Mouse (Mus musculus) midbrain, postnatal 0 days (tissue): ENCODE measurements around the gene 0610009B22Rik. TPM values are rescaled to one million over a fixed set of nuclear protein-coding genes. Genes with fewer than 3 reads are reported as not detected.

Experiments
- ATAC-seq: fragments of 200-750 bp; cut with Nextera tagmentation; 2 replicates; pipeline ENCODE4 v1.8.0; 2017; ENCODE audit warnings: moderate number of reproducible peaks, mild to moderate bottlenecking, moderate TSS enrichment, moderate library complexity; ENCODE audit not compliant: low FRiP score
- DNase-seq: peaks from one replicate; pipeline ENCODE4 v3.0.0-alpha.2; 2015; ENCODE audit warnings: low spot score
- H3K27ac ChIP-seq: fragments of 300-500 bp; sonication (generic); 2 replicates; pipeline ENCODE4 v1.5.1; 2014; ENCODE audit warnings: low read depth, mild to moderate bottlenecking, low read length, mixed read lengths
- H3K27me3 ChIP-seq: fragments of 300-500 bp; sonication (generic); 2 replicates; pipeline ENCODE4 v1.6.1; 2014; ENCODE audit warnings: low read length, control low read depth, mixed read lengths; ENCODE audit not compliant: insufficient read depth
- H3K36me3 ChIP-seq: fragments of 300-500 bp; sonication (generic); 2 replicates; pipeline ENCODE4 v1.6.1; 2014; ENCODE audit warnings: low read length, control low read depth, mixed read lengths; ENCODE audit not compliant: insufficient read depth
- H3K4me1 ChIP-seq: fragments of 300-500 bp; sonication (generic); 2 replicates; pipeline ENCODE4 v1.6.1; 2014; ENCODE audit warnings: mild to moderate bottlenecking, control low read depth, antibody characterized with exemption, low read length, mixed read lengths; ENCODE audit not compliant: insufficient read depth
- H3K4me2 ChIP-seq: fragments of 300-500 bp; sonication (generic); 2 replicates; pipeline ENCODE4 v1.6.1; 2014; ENCODE audit warnings: low read depth, mild to moderate bottlenecking, low read length, mixed read lengths; ENCODE audit not compliant: poor library complexity, severe bottlenecking
- H3K4me3 ChIP-seq: fragments of 300-500 bp; sonication (generic); 2 replicates; pipeline ENCODE4 v1.5.1; 2014; ENCODE audit warnings: low read depth, mild to moderate bottlenecking, low read length, moderate library complexity
- H3K9ac ChIP-seq: fragments of 300-500 bp; sonication (generic); replicated peaks from 2 replicates; pipeline ENCODE4 v1.6.1; 2014; ENCODE audit warnings: mild to moderate bottlenecking, low read length, moderate library complexity, mixed read lengths; ENCODE audit not compliant: poor library complexity, severe bottlenecking
- H3K9me3 ChIP-seq: fragments of 300-500 bp; sonication (generic); 2 replicates; pipeline ENCODE4 v1.6.1; 2016; ENCODE audit warnings: low read length, control low read depth
- CTCF ChIP-seq: IDR thresholded peaks from 2 replicates; pipeline ENCODE4 v1.5.1; 2016; ENCODE audit warnings: antibody characterized with exemption, mild to moderate bottlenecking
- WGBS: fragments of 180-500 bp; shearing (Covaris S2); extraction: QIAGEN DNeasy Blood & Tissue Kit; methylation state at CpG from one replicate; pipeline ENCODE4 v1.1.7; 2014; 5-methylcytosine and 5-hydroxymethylcytosine counted together
- polyA plus RNA-seq: library from polyadenylated mRNA; unstranded; fragments of >200 nt; fragmentation: Nextera tagmentation; extraction: Ambion mirVana; gene quantifications from 2 replicates; pipeline ENCODE4 v1.2.1, GENCODE M21; 2015
- total RNA-seq: library from RNA; depleted of rRNA; stranded (reverse); fragments of >200 nt; gene quantifications from 2 replicates; pipeline ENCODE4 v1.2.3, GENCODE M21; 2014; rRNA removed

0610009B22Rik gene
- total and polyA plus RNA-seq, 2 experiments from 2014 or later: 31.8 to 83.4 TPM

DNA sequence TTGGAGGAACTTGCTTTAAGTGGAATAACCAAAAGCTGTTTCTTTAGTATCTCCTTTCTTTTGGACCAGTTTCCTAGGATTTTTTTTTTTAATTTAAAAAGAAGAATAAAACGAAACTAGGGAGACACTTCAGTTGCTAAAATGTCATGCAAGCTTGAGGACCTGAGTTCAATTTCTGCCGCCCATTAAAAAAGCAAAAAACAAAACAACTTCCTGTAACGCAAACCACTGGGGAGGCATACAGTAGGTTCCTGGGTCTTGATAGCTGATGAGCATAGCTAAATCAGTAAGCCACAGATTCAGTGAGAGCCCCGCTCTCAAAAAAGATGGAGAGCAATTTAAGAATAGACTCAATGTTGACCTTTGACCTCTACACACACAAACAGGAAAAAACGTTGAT lies 50.2 kb downstream of the 0610009B22Rik start:
- no peak overlapping the region for H3K4me2 ChIP-seq
- H3K4me1 ChIP-seq: peaks cover 9% of the 10 kb centered on the region
- H3K4me3 ChIP-seq: no peak overlapping the region
- no peak overlapping the region for H3K9ac ChIP-seq
- H3K36me3 ChIP-seq: peaks cover 4% of the 10 kb centered on the region
- DNase-seq: no peak
- TF ChIP-seq CTCF: no peak
- H3K27ac ChIP-seq: no peak overlapping the region
- H3K9me3 ChIP-seq: no peaks in the 10 kb centered on the region
- 72% methylated on average over 5 of the region's 5 CpGs for WGBS
- no peak for ATAC-seq
- H3K27me3 ChIP-seq: no peaks in the 10 kb centered on the region

DNA sequence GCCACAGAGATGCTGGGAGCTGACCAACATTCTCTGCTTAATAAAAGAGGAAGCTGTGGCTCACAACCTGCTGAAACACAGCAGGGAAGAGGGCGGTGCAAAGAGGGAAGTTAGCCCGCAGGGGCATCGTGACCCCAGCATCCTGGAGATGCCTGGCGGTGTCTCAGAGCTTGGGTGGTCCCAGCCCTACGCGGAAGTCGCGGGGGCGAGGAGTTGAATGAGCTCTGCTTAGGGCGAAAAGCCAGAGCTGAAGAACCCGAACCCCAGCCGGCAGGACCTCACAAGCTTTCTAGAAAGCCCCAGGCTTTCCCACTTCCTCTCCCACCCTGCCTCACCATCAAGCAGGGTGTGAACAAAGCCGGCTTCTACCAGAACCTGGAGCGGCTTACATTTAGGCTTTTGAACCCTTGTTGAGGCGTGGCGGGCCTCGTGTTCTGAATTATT lies 50.7 kb downstream of the 0610009B22Rik start:
- H3K9me3 ChIP-seq: no peaks in the 10 kb centered on the region
- H3K27ac ChIP-seq: no peak overlapping the region
- no peak for DNase-seq
- 6% methylated on average over 17 of the region's 17 CpGs for WGBS
- no peaks in the 10 kb centered on the region for H3K27me3 ChIP-seq
- peaks cover 9% of the 10 kb centered on the region for H3K4me1 ChIP-seq
- H3K9ac ChIP-seq: no peak overlapping the region
- ATAC-seq: no peak
- TF ChIP-seq CTCF: no peak
- no peaks in the 10 kb centered on the region; the same call in 1 of the 2 replicates for H3K36me3 ChIP-seq
- H3K4me3 ChIP-seq: no peak overlapping the region
- H3K4me2 ChIP-seq: no peak overlapping the region

DNA sequence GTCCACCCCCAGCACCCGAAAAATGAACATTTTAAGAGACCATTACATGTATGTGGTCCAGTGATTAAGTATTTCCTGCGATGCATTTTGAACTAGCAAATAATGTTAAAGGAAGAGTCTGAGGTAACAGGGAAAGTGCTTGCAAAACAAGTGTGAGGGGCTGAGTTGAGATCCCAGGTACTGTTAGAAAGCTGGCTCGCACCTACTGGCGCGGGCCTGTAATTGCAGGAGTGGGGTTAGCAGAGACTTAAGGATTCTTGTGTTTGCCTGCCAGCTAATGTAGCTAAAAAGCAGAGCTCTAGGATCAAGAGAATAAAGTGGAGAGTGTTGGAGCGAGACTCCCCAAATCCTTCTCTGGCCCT lies 52.4 kb downstream of the 0610009B22Rik start:
- peak; percentile 72 for TF ChIP-seq CTCF
- H3K27me3 ChIP-seq: no peaks in the 10 kb centered on the region
- H3K9me3 ChIP-seq: no peaks in the 10 kb centered on the region
- peak overlapping the region; percentile 77 for H3K27ac ChIP-seq
- H3K36me3 ChIP-seq: no peaks in the 10 kb centered on the region
- H3K9ac ChIP-seq: peak overlapping the region; percentile 72
- WGBS: 4% methylated on average over 6 of the region's 6 CpGs
- H3K4me1 ChIP-seq: peaks cover 9% of the 10 kb centered on the region
- H3K4me2 ChIP-seq: peak overlapping the region; percentile 73
- DNase-seq (peak; percentile 74), ATAC-seq (peak; percentile 55; the same call in 1 of the 2 replicates)
- peak overlapping the region; percentile 81 for H3K4me3 ChIP-seq

DNA sequence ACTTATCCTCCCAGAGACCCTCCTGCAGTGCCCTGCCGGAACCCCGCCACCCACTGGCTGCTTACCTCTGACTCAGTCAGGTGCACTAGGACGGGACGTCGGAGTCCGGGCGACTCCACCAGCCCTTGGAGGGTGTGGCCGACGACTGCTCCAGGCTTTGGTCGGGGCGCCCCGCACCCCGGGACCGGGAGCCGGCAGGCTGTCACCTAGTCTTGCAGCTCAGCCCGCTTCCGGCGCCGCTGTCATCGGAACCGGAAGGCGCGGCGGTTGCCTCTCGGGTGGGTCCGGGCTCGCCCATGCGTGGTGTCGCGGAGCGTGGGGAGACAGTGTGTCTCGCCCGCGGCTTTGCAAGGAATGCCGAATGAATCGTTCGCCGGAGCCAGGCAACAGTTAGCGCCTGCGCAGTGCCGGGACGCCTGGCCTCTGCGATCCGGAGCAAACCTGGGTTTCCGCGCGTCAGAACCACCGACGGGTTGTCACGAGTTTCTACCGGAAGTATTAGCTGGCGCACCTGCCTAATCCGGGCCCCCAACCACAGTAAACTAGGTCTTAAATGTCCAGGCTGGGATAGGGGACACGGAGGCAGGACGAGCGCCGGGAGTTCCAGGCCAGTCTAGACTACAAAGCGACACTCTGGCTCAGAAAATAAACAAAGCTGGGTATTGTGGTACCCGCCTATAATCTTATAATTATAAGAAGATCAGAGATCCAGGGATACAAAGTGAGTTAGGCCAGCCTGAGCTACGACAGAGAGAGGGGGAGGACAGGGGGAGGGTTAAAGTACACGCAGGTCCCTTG lies 53.0 kb downstream of the 0610009B22Rik start, which contains the start of gene Rmnd5b:
Rmnd5b (minus strand) TSS at position 372 of the 798 bp plus-strand sequence.
- WGBS: 0% methylated on average over 60 of the region's 61 CpGs
- H3K9ac ChIP-seq: peak within 1 kb of the TSS; percentile 72
- peak; percentile 96 for DNase-seq
- TF ChIP-seq CTCF: peak; percentile 40
- peak within 1 kb of the TSS; percentile 81 for H3K4me3 ChIP-seq
- peak within 1 kb of the TSS; percentile 73 for H3K4me2 ChIP-seq
- H3K36me3 ChIP-seq: no peaks in the 10 kb centered on the region
- no peaks in the 10 kb centered on the region for H3K9me3 ChIP-seq
- ATAC-seq: peak; percentile 93
- H3K4me1 ChIP-seq: peaks cover 9% of the 10 kb centered on the region
- no peaks in the 10 kb centered on the region for H3K27me3 ChIP-seq
- peak within 1 kb of the TSS; percentile 77 for H3K27ac ChIP-seq

Other genes starting within 250 kb of the 0610009B22Rik start
- 6.6 and 7.5 TPM in 2 replicates for gene Phykpl, start 104.1 kb downstream of the 0610009B22Rik start, total RNA-seq
- gene Phykpl, start 104.1 kb downstream of the 0610009B22Rik start, polyA plus RNA-seq: 5.9 and 6.9 TPM in 2 replicates
- gene Hnrnpab, start 82.0 kb downstream of the 0610009B22Rik start, total RNA-seq: 239 and 245 TPM in 2 replicates
- gene Hnrnpab, start 82.0 kb downstream of the 0610009B22Rik start, polyA plus RNA-seq: 191 and 220 TPM in 2 replicates
- gene Nhp2, start 69.1 kb downstream of the 0610009B22Rik start, total RNA-seq: 36.6 and 60.3 TPM in 2 replicates
- gene Nhp2, start 69.1 kb downstream of the 0610009B22Rik start, polyA plus RNA-seq: 88.4 and 96.1 TPM in 2 replicates
- 70.1 and 93.9 TPM in 2 replicates for gene Rmnd5b, start 53.0 kb downstream of the 0610009B22Rik start, total RNA-seq
- 66.0 and 72.7 TPM in 2 replicates for gene Rmnd5b, start 53.0 kb downstream of the 0610009B22Rik start, polyA plus RNA-seq
- gene N4bp3, start 38.0 kb downstream of the 0610009B22Rik start, total RNA-seq: 36.7 and 41.2 TPM in 2 replicates
- gene N4bp3, start 38.0 kb downstream of the 0610009B22Rik start, polyA plus RNA-seq: 24.7 and 26.8 TPM in 2 replicates
- 1.0 and 1.4 TPM in 2 replicates for gene D930048N14Rik, start 37.9 kb downstream of the 0610009B22Rik start, total RNA-seq
- 1.2 and 1.3 TPM in 2 replicates for gene D930048N14Rik, start 37.9 kb downstream of the 0610009B22Rik start, polyA plus RNA-seq
- gene Sec24a, start 74.8 kb upstream of the 0610009B22Rik start, total RNA-seq: 15.9 and 16.7 TPM in 2 replicates
- gene Sec24a, start 74.8 kb upstream of the 0610009B22Rik start, polyA plus RNA-seq: 10.5 and 12.5 TPM in 2 replicates
- 115 TPM in 2 replicates for gene Sar1b, start 74.8 kb upstream of the 0610009B22Rik start, total RNA-seq
- gene Sar1b, start 74.8 kb upstream of the 0610009B22Rik start, polyA plus RNA-seq: 230 and 239 TPM in 2 replicates
- 3.6 and 3.7 TPM in 2 replicates for gene Jade2, start 168.8 kb upstream of the 0610009B22Rik start, total RNA-seq
- 0.95 and 0.98 TPM in 2 replicates for gene Jade2, start 168.8 kb upstream of the 0610009B22Rik start, polyA plus RNA-seq